Mouse (Mus musculus): ENCODE measurements around the gene Nlrx1.
"Not testable (repeated sequence)": the region's sequence is repeated elsewhere in the genome, so short reads cannot be mapped to it uniquely, and the experiment has no call there.

Gene Nlrx1

GRCm38 (mm10) chr9:44268432-44268831 is at the start of gene Nlrx1:
Gene Nlrx1 (minus strand): TSS chr9:44268599.
- no peak for DNase-seq (ENCODE audit: extremely low spot score, low spot score)

GRCm38 (mm10) chr9:44317452-44317851 is 49.1 kb upstream of the Nlrx1 start:
- DNase-seq (ENCODE audit: extremely low spot score, low spot score) = no peak

GRCm38 (mm10) chr9:44314910-44315309 is 46.5 kb upstream of the Nlrx1 start:
- DNase-seq (ENCODE audit: extremely low spot score, low spot score) = no peak

- no peak for DNase-seq (ENCODE audit: extremely low spot score, low spot score)
Observed at GRCm38 (mm10) chr9:44314257-44314547, 45.8 kb upstream of the Nlrx1 start.

GRCm38 (mm10) chr9:44313476-44314256 is 45.3 kb upstream of the Nlrx1 start:
- no peak for DNase-seq (ENCODE audit: extremely low spot score, low spot score)

- peak; percentile 30 for DNase-seq (ENCODE audit: extremely low spot score, low spot score)
Observed at GRCm38 (mm10) chr9:44311136-44312134, 43.0 kb upstream of the Nlrx1 start.

- DNase-seq (ENCODE audit: extremely low spot score, low spot score) = no peak
Observed at GRCm38 (mm10) chr9:44310750-44311135, 42.3 kb upstream of the Nlrx1 start.

- DNase-seq (ENCODE audit: extremely low spot score, low spot score) = no peak
Observed at GRCm38 (mm10) chr9:44309756-44310155, 41.4 kb upstream of the Nlrx1 start.

GRCm38 (mm10) chr9:44307248-44307647 is 38.8 kb upstream of the Nlrx1 start:
- DNase-seq (ENCODE audit: extremely low spot score, low spot score) = no peak

- DNase-seq (ENCODE audit: extremely low spot score, low spot score) = no peak
Observed at GRCm38 (mm10) chr9:44306532-44306931, 38.1 kb upstream of the Nlrx1 start.

- peak; percentile 97 for DNase-seq (ENCODE audit: extremely low spot score, low spot score)
Observed at GRCm38 (mm10) chr9:44305466-44306079, 37.2 kb upstream of the Nlrx1 start, which contains the start of gene Hinfp. Gene Hinfp (minus strand): TSS chr9:44305671.

GRCm38 (mm10) chr9:44300001-44300400 is 31.6 kb upstream of the Nlrx1 start:
- DNase-seq (ENCODE audit: extremely low spot score, low spot score) = not testable (repeated sequence)

GRCm38 (mm10) chr9:44292490-44292889 is 24.1 kb upstream of the Nlrx1 start:
- DNase-seq (ENCODE audit: extremely low spot score, low spot score) = peak; percentile 27

GRCm38 (mm10) chr9:44288959-44289291 is 20.5 kb upstream of the Nlrx1 start:
- DNase-seq (ENCODE audit: extremely low spot score, low spot score) = peak; percentile 22

- DNase-seq (ENCODE audit: extremely low spot score, low spot score) = peak; percentile 70
Observed at GRCm38 (mm10) chr9:44288076-44288958, 19.9 kb upstream of the Nlrx1 start, which contains the start of gene Abcg4. Gene Abcg4 (minus strand): TSS chr9:44288615.

- DNase-seq (ENCODE audit: extremely low spot score, low spot score) = no peak
Observed at GRCm38 (mm10) chr9:44287401-44288075, 19.1 kb upstream of the Nlrx1 start.

- peak; percentile 18 for DNase-seq (ENCODE audit: extremely low spot score, low spot score)
Observed at GRCm38 (mm10) chr9:44287003-44287400, 18.6 kb upstream of the Nlrx1 start.

- no peak for DNase-seq (ENCODE audit: extremely low spot score, low spot score)
Observed at GRCm38 (mm10) chr9:44286256-44286850, 18.0 kb upstream of the Nlrx1 start.

- no peak for DNase-seq (ENCODE audit: extremely low spot score, low spot score)
Observed at GRCm38 (mm10) chr9:44283183-44283582, 14.8 kb upstream of the Nlrx1 start.

- DNase-seq (ENCODE audit: extremely low spot score, low spot score) = no peak
Observed at GRCm38 (mm10) chr9:44269973-44270372, 1.6 kb upstream of the Nlrx1 start.

Measured in neural tube, embryonic 10.5 days (tissue).